Mouse (Mus musculus): Measurements from ENCODE around the gene Btrc.

Gene Btrc

GRCm38 (mm10) chr19:45472691-45473520, 109.4 kb downstream of the Btrc start:
- peak in 1 of 2 experiments; percentile 23 for DNase-seq (ENCODE audit: low spot score in 2 of 2)

GRCm38 (mm10) chr19:45474686-45475085, 111.2 kb downstream of the Btrc start:
- no peak for DNase-seq (ENCODE audit: low spot score in 2 of 2)

DNA sequence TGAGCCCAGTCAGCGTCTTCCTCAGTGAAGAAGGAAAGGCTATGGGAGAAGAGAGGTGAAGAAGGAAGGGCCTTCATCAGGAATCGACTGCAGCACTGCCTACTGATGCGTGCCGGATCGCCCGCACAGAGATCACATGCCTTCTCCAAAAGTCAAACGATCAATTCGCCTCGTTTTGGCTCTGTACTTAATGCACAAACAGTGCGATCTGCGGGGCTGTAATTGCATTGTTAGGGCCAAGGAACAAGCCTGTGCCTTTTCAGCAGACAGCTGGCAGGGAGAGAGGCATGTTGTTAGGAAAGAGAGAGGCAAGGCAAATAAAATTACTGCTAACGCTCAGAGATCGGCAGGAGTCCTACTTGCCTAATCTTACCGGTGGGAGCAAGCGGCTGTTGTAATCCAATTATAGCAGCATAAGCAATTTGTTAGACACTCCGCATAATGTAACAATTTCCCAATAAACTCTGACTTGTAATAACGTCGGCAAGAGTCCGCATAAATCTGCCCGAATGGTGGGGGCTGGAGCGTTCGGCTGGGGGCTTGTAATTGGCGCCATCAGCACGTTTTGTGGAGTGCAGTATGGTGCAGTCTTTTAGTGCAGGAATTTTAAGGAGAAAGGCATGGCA, 112.5 kb downstream of the Btrc start:
- DNase-seq (ENCODE audit: low spot score in 2 of 2) = no peak

DNA sequence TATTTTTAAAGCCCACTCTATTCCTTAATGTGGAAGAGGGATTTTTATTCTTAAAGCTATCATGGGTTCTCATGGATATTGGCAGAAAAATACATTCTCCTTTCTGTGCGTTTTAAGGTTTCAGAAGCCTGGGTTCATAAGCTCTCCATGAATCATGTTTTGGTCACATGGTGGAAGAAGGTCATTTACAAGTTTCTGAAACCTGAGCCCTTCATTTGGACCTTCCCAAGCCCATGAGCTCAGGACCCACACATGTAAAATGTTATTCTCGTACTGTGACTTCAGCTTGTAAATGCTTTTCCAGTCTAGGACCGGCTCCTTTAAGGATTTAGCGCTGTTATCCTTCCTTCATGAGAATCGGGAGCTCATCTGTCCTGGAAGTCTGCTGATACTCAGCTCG, 116.0 kb downstream of the Btrc start:
- DNase-seq (ENCODE audit: low spot score in 2 of 2) = no peak

- no peak for DNase-seq (ENCODE audit: low spot score in 2 of 2)
These were observed 117.0 kb downstream of the Btrc start for GRCm38 (mm10) chr19:45480490-45480889.

GRCm38 (mm10) chr19:45480951-45481350, 117.4 kb downstream of the Btrc start:
- no peak for DNase-seq (ENCODE audit: low spot score in 2 of 2)

DNA sequence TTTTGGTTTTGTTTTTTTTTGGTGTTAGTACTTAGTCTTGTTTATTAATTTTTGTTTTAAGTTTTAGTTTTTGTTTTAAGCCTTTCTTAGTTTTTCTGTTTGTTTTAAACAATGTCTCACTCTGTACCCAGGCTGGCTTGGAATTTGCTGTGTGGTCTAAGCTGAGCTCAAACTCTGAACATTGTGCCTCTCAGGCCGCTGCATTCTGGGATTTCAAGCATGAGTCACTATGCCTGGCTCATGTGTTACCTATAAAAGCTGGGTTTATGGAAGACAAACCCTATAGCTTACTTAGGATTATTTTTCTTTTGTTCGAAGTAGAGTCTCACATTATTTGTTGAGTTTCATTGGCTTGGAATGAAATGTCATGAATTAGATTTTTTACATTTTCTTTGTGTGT, 119.9 kb downstream of the Btrc start:
- DNase-seq (ENCODE audit: low spot score in 2 of 2) = no peak

DNA sequence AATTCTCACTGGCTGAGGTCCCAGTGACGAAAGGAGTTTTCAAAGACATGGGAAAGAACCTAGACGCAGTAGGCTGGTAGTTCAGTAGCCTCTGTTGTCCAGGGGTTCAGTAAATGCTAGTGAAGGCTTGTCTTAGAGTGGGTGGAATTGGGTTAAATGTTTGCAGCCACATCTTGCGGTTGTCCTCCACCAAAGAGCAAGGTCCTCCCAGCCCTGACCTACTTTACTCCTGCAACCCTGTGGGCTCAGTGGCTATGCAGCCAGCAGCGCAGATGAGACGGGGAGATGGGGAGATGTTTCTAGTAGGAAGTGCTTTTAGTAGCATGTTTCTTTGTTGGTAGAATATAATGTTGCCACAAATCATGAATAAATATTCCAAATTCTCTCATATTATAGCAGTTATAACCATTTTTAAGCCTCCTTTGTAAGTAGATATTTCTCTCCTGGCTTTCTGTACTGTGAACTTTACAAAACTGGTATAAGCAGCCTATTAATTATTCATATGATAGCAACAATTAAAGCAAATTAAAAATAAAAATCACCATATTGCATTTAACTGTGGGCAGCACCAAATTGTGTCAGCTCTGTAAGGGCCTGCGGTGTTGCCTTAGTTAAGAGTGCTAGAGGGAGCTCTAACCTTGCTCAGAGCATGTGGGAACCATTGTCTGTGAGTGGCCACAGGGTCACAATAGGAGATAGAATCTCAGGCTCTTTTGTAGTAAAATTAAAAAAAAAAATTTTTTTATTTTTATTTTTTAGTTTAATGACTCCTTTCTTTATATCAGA, 122.9 kb downstream of the Btrc start:
- DNase-seq (ENCODE audit: low spot score in 2 of 2) = no peak

- no peak for DNase-seq (ENCODE audit: low spot score in 2 of 2)
These were observed 123.5 kb downstream of the Btrc start for GRCm38 (mm10) chr19:45486992-45487387.

DNA sequence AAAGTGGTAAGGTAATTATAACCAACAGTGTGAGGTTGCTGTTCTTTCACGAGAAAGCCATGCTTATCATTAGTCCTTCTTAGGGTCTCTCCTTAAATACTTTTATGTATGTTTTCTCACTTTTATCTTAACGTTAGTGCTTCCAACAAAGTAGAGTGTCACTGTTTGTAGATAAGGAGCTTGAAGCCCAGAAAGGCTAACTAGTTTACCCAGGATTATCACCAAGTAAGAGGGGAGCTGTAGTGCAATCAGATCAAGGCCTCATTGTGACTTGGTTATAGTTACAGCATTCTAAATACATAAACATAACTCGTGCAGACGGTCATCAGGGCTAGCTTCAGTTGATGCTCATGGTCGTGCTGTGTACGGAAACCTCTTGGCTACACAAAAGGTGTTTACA, 126.4 kb downstream of the Btrc start:
- DNase-seq (ENCODE audit: low spot score in 2 of 2) = no peak

DNA sequence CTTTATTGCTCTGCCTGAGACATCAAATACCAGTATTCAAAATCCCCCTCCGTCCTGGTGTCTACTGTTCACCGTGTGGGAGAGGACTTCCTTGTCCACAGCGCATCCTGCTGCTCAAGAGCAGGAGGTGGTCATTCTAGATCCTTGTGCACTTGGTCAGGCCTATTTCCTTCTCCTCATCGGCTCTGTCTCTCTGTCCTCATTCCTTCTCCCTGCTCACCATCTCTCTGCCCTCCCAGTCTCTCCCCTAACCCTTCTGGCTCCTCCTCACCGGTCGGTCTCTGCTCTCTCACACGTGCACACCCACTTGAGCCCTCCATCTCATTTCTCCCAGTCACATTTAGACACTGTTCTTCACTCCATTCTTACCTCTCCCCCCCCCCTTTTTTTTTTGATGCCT, 127.7 kb downstream of the Btrc start:
- DNase-seq (ENCODE audit: low spot score in 2 of 2) = no peak

GRCm38 (mm10) chr19:45494121-45494775, 130.7 kb downstream of the Btrc start:
- no peak for DNase-seq (ENCODE audit: low spot score in 2 of 2)

DNA sequence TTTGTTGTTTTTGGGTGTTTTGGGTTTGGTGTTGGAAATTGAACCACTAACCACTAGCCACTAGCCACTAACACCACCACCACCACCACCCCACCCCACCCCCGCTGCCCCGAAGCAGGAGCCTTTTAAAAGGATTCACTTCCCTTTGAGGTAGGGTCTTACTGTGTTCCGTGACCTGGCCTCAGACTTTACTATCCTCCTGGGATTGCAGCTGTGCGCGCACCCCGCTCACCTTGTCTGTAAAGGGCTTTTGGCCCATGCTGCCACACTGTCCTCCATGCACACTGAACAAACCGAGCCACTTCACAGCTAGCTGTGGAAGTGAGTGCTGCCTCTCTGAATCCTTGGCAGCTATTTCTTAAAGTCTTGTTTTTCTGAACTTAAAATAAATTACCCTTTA, 141.9 kb downstream of the Btrc start:
- DNase-seq (ENCODE audit: low spot score in 2 of 2) = no peak

DNA sequence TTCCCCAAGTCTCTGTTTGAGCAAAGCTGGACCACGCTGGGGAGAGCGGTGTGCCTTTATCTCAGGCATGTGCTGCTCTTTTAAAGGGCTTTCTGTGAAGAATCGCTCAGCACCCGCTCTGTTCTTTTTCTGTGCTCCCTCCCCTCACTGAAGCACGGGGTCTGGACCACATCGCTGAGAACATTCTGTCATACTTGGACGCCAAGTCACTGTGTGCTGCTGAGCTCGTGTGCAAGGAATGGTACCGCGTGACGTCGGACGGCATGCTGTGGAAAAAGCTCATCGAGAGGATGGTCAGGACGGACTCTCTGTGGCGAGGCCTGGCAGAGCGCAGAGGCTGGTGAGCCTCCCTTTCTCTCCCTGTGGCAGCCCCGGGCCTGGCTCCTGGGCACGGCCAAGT, 144.0 kb downstream of the Btrc start:
- DNase-seq (ENCODE audit: low spot score in 2 of 2) = no peak

DNA sequence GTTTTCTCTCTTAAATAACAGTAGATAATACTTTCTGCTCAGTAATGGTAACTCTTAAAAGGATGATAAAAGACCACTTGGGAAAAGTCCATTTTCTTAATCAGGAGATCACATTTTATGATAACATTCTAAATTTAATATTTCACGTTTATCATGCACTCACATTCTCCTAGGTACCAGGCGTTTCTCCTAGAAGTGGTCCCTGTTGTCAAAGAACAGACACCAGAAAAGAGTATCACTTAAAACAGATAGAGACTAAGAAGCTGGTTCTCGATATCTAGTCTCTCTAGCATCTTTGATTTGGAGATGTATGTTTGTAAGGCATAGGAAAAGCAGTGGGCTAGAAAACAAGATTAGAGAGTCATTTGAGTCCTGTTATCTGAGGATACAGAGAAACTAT, 147.1 kb downstream of the Btrc start:
- no peak for DNase-seq (ENCODE audit: low spot score in 2 of 2)

- no peak for DNase-seq (ENCODE audit: low spot score in 2 of 2)
These were observed 147.9 kb downstream of the Btrc start for GRCm38 (mm10) chr19:45511406-45511805.

- DNase-seq (ENCODE audit: low spot score in 2 of 2) = no peak
These were observed 151.8 kb downstream of the Btrc start for GRCm38 (mm10) chr19:45515341-45515740.

DNA sequence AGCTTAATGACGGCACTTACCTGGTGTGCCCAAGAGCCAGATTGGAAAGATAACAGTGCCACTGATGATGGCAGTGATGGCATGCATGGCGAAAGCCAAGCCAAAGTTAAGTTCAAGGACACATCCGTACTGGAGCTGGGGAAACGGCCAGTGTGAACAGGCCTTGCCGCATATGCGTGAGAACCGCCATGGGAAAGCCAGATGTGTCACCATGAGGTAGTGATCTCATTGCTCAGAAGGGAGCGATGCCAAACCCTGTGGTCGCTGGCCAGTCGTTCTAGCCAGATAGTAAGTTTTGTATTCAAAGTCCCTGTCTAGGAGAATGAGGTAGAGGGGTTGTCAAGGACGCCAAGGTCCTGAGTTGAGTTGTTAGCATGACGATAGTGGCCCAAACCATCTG, 152.7 kb downstream of the Btrc start:
- DNase-seq (ENCODE audit: low spot score in 2 of 2) = no peak

DNA sequence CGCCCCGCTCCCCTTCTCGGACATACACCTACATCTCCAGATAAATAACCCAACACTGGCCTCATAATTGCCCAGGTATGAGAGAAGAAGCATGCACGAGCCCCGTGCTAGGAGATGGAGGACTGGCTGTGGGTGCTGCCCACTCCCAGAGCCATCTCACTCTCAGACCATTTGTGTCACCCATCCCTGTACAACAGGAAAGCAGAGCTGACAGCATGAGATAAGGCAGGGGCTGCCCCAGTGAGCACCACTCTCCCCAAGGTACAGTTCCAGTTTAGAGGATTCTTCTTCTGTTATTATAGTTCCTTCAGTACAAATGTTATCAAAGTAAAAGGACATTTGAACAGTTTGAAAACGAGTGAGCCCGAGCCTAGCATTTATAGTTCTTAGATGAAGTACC, 163.8 kb downstream of the Btrc start:
- no peak for DNase-seq (ENCODE audit: low spot score in 2 of 2)

GRCm38 (mm10) chr19:45527931-45528534, 164.5 kb downstream of the Btrc start:
- no peak for DNase-seq (ENCODE audit: low spot score in 2 of 2)

- no peak for DNase-seq (ENCODE audit: low spot score in 2 of 2)
These were observed 165.8 kb downstream of the Btrc start for GRCm38 (mm10) chr19:45529294-45529693.

Data from frontal cortex, postnatal 10 days (tissue).